Mouse (Mus musculus) liver, adult (tissue): ENCODE data around the gene Gabbr2.

Experiments
- GATA4 ChIP-seq: IDR thresholded peaks from 2 replicates; pipeline ENCODE4 v1.6.1; 2014; ENCODE audit warnings: mild to moderate bottlenecking, low read length; ENCODE audit not compliant: insufficient replicate concordance

Gabbr2 gene

DNA sequence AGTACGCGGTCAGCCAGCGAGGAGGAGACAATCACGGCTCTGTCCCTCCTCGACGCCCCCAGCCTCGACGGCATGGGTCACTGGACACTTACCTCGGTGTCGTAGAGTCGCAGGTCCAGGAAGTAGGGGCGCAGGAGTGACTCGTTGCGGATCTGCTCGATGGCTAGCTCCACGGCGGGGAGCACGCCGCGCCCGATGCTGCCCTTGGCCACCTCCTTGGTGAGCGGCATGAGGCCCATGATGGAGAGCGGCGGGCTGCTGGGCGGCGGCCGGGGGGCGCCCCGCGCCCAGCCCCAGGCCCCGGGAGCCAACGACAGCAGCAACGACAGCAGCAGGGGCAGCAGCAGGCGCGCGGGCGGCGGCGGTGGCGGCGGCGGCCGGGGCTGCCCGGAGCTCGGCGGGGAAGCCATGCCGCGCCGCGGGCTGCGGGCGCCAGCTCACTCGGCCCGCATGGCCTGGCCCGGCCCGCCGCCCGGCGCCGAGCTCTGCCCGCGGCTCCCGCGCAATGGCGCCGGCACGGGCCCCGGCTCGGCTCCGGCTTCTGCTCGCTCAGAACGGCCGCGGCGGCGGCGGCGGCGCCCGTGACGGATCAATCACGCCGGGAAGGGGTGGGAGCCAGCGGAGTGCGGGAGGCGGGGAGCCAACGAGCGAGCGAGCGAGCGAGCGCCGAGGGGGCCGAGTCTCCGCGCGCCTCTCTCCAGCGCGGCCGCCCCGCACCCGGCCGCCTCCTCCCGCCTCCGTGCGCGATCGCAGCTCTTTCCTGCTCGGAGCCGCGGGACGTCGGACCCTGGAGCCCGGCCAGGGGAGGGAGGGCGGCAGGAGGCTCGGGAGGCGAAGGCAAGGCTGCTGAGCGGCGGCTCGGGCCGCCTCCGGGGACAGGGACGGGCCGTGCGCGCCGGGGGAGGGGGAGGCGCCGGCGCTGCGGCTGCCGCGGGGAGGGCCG lies at the start of gene Gabbr2:
Gene Gabbr2, minus strand, starts transcription at position 858 of the 943 bp plus-strand sequence.
- no peak for TF ChIP-seq GATA4

DNA sequence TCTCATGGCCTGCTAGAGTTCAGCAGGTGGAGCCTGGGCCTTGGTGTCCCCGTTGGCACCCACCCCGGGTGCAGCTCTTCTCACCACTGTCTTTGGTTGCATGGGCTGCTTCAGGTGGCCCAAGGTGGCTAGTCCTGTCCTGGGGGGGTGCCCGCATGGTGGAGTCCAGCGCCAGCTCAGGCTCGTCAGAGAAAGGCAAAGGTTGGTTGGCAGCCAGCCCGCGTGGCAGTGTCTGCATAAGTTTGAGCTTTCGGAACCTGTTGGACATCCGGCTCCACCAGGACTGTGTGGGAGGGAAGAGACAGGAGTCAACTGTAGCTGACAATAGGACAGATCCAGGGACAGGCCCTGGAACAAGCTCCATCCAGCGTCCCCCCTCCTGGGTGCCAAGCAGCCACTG lies 47.9 kb upstream of the Gabbr2 start:
- no peak for TF ChIP-seq GATA4

- no peak for TF ChIP-seq GATA4
These were observed 45.6 kb upstream of the Gabbr2 start for GRCm38 (mm10) chr4:47037321-47037657.

GRCm38 (mm10) chr4:47036486-47037320 lies 45.0 kb upstream of the Gabbr2 start:
- TF ChIP-seq GATA4, result no peak

DNA sequence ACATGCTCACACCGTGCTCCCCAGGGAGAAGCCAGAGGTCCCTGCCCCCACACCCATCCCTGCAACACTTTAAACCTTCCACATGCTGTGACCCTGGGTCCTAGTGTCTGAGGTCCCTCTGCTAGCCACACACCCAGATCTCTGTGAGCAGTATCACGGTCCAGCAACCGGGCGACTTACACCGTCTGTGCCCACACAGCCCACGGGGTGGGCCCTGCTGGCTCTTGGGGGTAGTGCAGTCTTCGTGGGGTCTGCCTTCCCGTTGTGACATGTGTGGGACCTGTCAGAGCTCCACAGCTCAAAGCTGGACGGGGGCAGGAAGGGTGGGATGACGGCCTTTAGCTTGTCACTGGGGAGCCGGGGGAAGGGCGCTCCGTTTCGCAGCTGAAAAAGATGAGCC lies 43.9 kb upstream of the Gabbr2 start:
- no peak for TF ChIP-seq GATA4

- no peak for TF ChIP-seq GATA4
These were observed 40.5 kb upstream of the Gabbr2 start for GRCm38 (mm10) chr4:47032171-47032570.

- TF ChIP-seq GATA4, result no peak
These were observed 37.1 kb upstream of the Gabbr2 start for GRCm38 (mm10) chr4:47028791-47029190.

DNA sequence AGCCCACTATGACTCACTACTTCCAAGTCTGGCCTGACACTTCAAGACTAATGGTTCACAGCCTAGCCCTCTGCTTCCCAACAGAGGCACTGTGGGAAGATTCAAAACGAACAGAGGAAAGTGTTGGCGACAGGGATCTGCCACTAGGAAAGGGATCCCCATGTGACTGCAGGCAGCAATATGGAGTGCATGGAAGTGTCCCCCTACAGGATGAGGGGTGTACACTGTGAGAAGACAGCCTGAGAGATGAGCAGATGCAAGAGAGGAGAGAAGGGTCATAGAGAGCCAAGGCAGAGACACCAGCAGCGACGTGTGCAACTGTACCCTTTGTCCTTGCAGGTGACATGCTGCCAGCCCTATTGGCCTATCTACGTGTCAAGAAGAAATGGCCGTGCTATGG lies 32.3 kb upstream of the Gabbr2 start:
- TF ChIP-seq GATA4, result no peak

- no peak for TF ChIP-seq GATA4
These were observed 31.3 kb upstream of the Gabbr2 start for GRCm38 (mm10) chr4:47022804-47023603.

GRCm38 (mm10) chr4:47020563-47020962 lies 28.9 kb upstream of the Gabbr2 start:
- TF ChIP-seq GATA4, result no peak

GRCm38 (mm10) chr4:47015156-47015555 lies 23.5 kb upstream of the Gabbr2 start:
- no peak for TF ChIP-seq GATA4

GRCm38 (mm10) chr4:47012476-47012875 lies 20.8 kb upstream of the Gabbr2 start:
- TF ChIP-seq GATA4, result no peak

DNA sequence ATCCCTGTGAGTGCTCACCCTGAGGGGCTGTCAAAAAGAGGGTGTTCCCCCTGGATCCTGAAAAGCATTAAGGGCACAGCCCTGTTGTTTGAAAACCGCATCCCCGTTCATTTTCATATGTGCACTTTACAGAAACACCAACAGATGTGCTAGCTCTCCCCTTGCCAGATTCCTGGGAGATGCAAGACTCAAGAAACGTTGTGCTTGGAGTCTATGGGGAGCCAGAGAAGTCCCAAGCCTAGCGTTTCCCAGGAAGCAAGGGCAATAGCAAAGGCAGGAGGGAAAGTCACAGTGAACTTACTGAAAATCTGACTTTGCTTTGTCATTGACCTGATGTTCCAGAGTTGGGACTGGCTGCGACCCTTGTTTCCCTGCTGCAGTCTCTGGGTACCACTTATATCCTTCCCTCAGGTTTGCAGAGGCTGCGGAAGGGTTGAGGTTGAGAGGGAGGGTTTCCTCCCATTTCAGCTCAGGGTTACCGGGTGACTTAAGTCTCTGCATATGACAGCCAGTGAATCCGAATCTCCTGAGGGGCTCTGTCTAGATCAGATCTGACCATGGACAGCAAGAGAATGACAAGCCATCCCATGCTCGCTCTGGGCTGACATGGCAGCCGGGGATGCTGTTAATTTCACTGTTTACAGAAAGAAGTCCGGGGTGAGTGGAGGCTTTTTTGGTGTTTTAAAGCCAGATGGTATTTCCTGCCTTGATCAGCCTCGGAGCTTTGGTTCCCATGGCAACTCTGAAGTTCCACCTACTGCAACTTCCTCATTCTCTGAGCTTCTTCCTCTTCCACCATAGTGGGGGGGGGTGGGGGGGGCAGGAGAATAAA lies 18.9 kb upstream of the Gabbr2 start:
- TF ChIP-seq GATA4, result no peak

GRCm38 (mm10) chr4:47000626-47001395 lies 9.1 kb upstream of the Gabbr2 start:
- no peak for TF ChIP-seq GATA4
